Mouse (Mus musculus): Measurements from ENCODE around the gene Hmga1b. TPM values are rescaled to one million over a fixed set of nuclear protein-coding genes. Genes with fewer than 3 reads are reported as not detected.

Gene Hmga1b
- total RNA-seq, 2 experiments from 2014 or later, result 13.3 to 15.9 TPM

Other genes starting within 250 kb of the Hmga1b start
- under 1 TPM; 0.09 to 0.75 TPM for gene Gcgr, start 232.1 kb upstream of the Hmga1b start, total RNA-seq (2021)
- gene Mcrip1, start 213.1 kb upstream of the Hmga1b start, total RNA-seq (2021), result 10 to 100 TPM; 51.3 to 52.7 TPM
- 100 to 1,000 TPM; 156 to 183 TPM for gene Ppp1r27, start 211.7 kb upstream of the Hmga1b start, total RNA-seq (2021)
- gene P4hb, start 189.5 kb upstream of the Hmga1b start, total RNA-seq (2021), result 100 to 1,000 TPM; 349 to 414 TPM
- 100 to 1,000 TPM; 163 to 197 TPM for gene Arhgdia, start 181.2 kb upstream of the Hmga1b start, total RNA-seq (2021)
- 10 to 100 TPM; 72.1 to 77.3 TPM for gene Alyref, start 164.4 kb upstream of the Hmga1b start, total RNA-seq (2021)
- gene Anapc11, start 164.4 kb upstream of the Hmga1b start, total RNA-seq (2021), result 10 to 100 TPM; 60.1 to 67.6 TPM
- gene Npb, start 154.3 kb upstream of the Hmga1b start, total RNA-seq (2021), result not detected
- gene Pcyt2, start 144.9 kb upstream of the Hmga1b start, total RNA-seq (2021), result 10 to 100 TPM; 29.7 to 30.9 TPM
- gene Sirt7, start 137.6 kb upstream of the Hmga1b start, total RNA-seq (2021), result 1 to 10 TPM; 6.5 to 9.2 TPM
- gene Mafg, start 129.2 kb upstream of the Hmga1b start, total RNA-seq (2021), result 10 to 100 TPM; 27.6 to 39.6 TPM
- 10 to 100 TPM; 15.1 to 18.1 TPM for gene Pycr1, start 119.0 kb upstream of the Hmga1b start, total RNA-seq (2021)
- 10 to 100 TPM; 89.2 to 92.0 TPM for gene Myadml2, start 114.6 kb upstream of the Hmga1b start, total RNA-seq (2021)
- gene Notum, start 101.6 kb upstream of the Hmga1b start, total RNA-seq (2021), result 1 to 10 TPM in 1 of 2 experiments, not detected in 1; 1.2 TPM
- 10 to 100 TPM; 34.8 to 39.8 TPM for gene Aspscr1, start 89.8 kb upstream of the Hmga1b start, total RNA-seq (2021)
- 10 to 100 TPM; 34.9 to 35.6 TPM for gene Cenpx, start 49.1 kb upstream of the Hmga1b start, total RNA-seq (2021)
- gene Lrrc45, start 48.9 kb upstream of the Hmga1b start, total RNA-seq (2021), result 10 to 100 TPM in 1 of 2 experiments, 1 to 10 TPM in 1; 7.7 to 10.1 TPM
- gene Rac3, start 41.3 kb upstream of the Hmga1b start, total RNA-seq (2021), result 1 to 10 TPM; 1.8 to 2.7 TPM
- 1 to 10 TPM; 3.4 to 3.7 TPM for gene Dcxr, start 35.5 kb upstream of the Hmga1b start, total RNA-seq (2021)
- 10 to 100 TPM in 1 of 2 experiments, 1 to 10 TPM in 1; 9.9 to 10.8 TPM for gene Cbr2, start 30.7 kb upstream of the Hmga1b start, total RNA-seq (2021)
- gene Rfng, start 21.4 kb downstream of the Hmga1b start, total RNA-seq (2021), result 1 to 10 TPM; 6.3 to 7.7 TPM
- 10 to 100 TPM; 57.3 to 61.5 TPM for gene Gps1, start 21.5 kb downstream of the Hmga1b start, total RNA-seq (2021)
- gene Dus1l, start 33.6 kb downstream of the Hmga1b start, total RNA-seq (2021), result 10 to 100 TPM; 29.9 to 34.0 TPM
- 10 to 100 TPM; 21.8 to 26.4 TPM for gene Fasn, start 61.8 kb downstream of the Hmga1b start, total RNA-seq (2021)
- gene Ccdc57, start 170.1 kb downstream of the Hmga1b start, total RNA-seq (2021), result 1 to 10 TPM; 2.5 to 4.8 TPM
- gene Slc16a3, start 185.7 kb downstream of the Hmga1b start, total RNA-seq (2021), result 100 to 1,000 TPM; 193 to 232 TPM
- gene Csnk1d, start 228.5 kb downstream of the Hmga1b start, total RNA-seq (2021), result 10 to 100 TPM; 67.8 to 77.3 TPM

Measured in gastrocnemius, postnatal 10 days (tissue).